Mouse (Mus musculus): ENCODE measurements around the gene Mboat7. TPM values are rescaled to one million over a fixed set of nuclear protein-coding genes. Genes with fewer than 3 reads are reported as not detected.
A peak's percentile ranks its signal among the peaks of the same experiment; 100 is the strongest.
"Not testable (repeated sequence)": the region's sequence is repeated elsewhere in the genome, so short reads cannot be mapped to it uniquely, and the experiment has no call there.

The Mboat7 gene
- polyA plus RNA-seq, 1 experiment, result 103 TPM

GRCm38 (mm10) chr7:3705911-3706310 is 12.6 kb upstream of the Mboat7 start:
- no peak for DNase-seq (ENCODE audit: low read depth)
- no peak for TF ChIP-seq CTCF (IDR thresholded peaks at IDR 0.05; ENCODE audit: borderline replicate concordance, extremely low read depth, insufficient read depth, insufficient read length)

- DNase-seq (ENCODE audit: low read depth), result not testable (repeated sequence)
These were observed 12.1 kb upstream of the Mboat7 start for GRCm38 (mm10) chr7:3705461-3705860.

- TF ChIP-seq POLR2A (IDR thresholded peaks at IDR 0.05; ENCODE audit: borderline replicate concordance, extremely low read depth, insufficient read depth, insufficient read length, poor library complexity, severe bottlenecking) (no peak), CTCF (IDR thresholded peaks at IDR 0.05; ENCODE audit: borderline replicate concordance, extremely low read depth, insufficient read depth, insufficient read length) (no peak)
- DNase-seq (ENCODE audit: low read depth), result no peak
These were observed 11.2 kb upstream of the Mboat7 start for GRCm38 (mm10) chr7:3704475-3704874.

- DNase-seq (ENCODE audit: low read depth), result peak; percentile 99
- TF ChIP-seq POLR2A (IDR thresholded peaks at IDR 0.05; ENCODE audit: borderline replicate concordance, extremely low read depth, insufficient read depth, insufficient read length, poor library complexity, severe bottlenecking) (peak; percentile 77; the same call in 1 of the 2 replicates), CTCF (IDR thresholded peaks at IDR 0.05; ENCODE audit: borderline replicate concordance, extremely low read depth, insufficient read depth, insufficient read length) (peak; percentile 26; the same call in 1 of the 2 replicates)
These were observed 10.6 kb upstream of the Mboat7 start, which contains the start of gene Rps9 for GRCm38 (mm10) chr7:3703879-3704441. TSS of gene Rps9 (plus strand) at chr7:3703993.

- no peak for DNase-seq (ENCODE audit: low read depth)
- no peak for TF ChIP-seq CTCF (IDR thresholded peaks at IDR 0.05; ENCODE audit: borderline replicate concordance, extremely low read depth, insufficient read depth, insufficient read length)
- no peak for TF ChIP-seq POLR2A (IDR thresholded peaks at IDR 0.05; ENCODE audit: borderline replicate concordance, extremely low read depth, insufficient read depth, insufficient read length, poor library complexity, severe bottlenecking)
These were observed 10.0 kb upstream of the Mboat7 start for GRCm38 (mm10) chr7:3703148-3703878.

- TF ChIP-seq CTCF (IDR thresholded peaks at IDR 0.05; ENCODE audit: borderline replicate concordance, extremely low read depth, insufficient read depth, insufficient read length) (no peak), POLR2A (IDR thresholded peaks at IDR 0.05; ENCODE audit: borderline replicate concordance, extremely low read depth, insufficient read depth, insufficient read length, poor library complexity, severe bottlenecking) (no peak)
- no peak for DNase-seq (ENCODE audit: low read depth)
These were observed 5.1 kb upstream of the Mboat7 start for GRCm38 (mm10) chr7:3698471-3698870.

- not testable (repeated sequence) for DNase-seq (ENCODE audit: low read depth)
These were observed 1.6 kb upstream of the Mboat7 start for GRCm38 (mm10) chr7:3694949-3695305.

GRCm38 (mm10) chr7:3694076-3694948 is 989 bp upstream of the Mboat7 start:
- TF ChIP-seq POLR2A (IDR thresholded peaks at IDR 0.05; ENCODE audit: borderline replicate concordance, extremely low read depth, insufficient read depth, insufficient read length, poor library complexity, severe bottlenecking), result no peak
- TF ChIP-seq CTCF (IDR thresholded peaks at IDR 0.05; ENCODE audit: borderline replicate concordance, extremely low read depth, insufficient read depth, insufficient read length), result no peak
- peak; percentile 93 for DNase-seq (ENCODE audit: low read depth)

- TF ChIP-seq POLR2A (IDR thresholded peaks at IDR 0.05; ENCODE audit: borderline replicate concordance, extremely low read depth, insufficient read depth, insufficient read length, poor library complexity, severe bottlenecking) (no peak), CTCF (IDR thresholded peaks at IDR 0.05; ENCODE audit: borderline replicate concordance, extremely low read depth, insufficient read depth, insufficient read length) (no peak)
- no peak for DNase-seq (ENCODE audit: low read depth)
These were observed 419 bp upstream of the Mboat7 start for GRCm38 (mm10) chr7:3693809-3694075.

- no peak for DNase-seq (ENCODE audit: low read depth)
- peak; percentile 26; the same call in 1 of the 2 replicates for TF ChIP-seq POLR2A (IDR thresholded peaks at IDR 0.05; ENCODE audit: borderline replicate concordance, extremely low read depth, insufficient read depth, insufficient read length, poor library complexity, severe bottlenecking)
- TF ChIP-seq CTCF (IDR thresholded peaks at IDR 0.05; ENCODE audit: borderline replicate concordance, extremely low read depth, insufficient read depth, insufficient read length), result no peak
These were observed 839 bp downstream of the Mboat7 start, which contains the start of gene Tsen34 for GRCm38 (mm10) chr7:3692382-3692986. TSS of gene Tsen34 (plus strand) at chr7:3692863.

GRCm38 (mm10) chr7:3691919-3692318 is 1.4 kb downstream of the Mboat7 start:
- no peak for DNase-seq (ENCODE audit: low read depth)
- TF ChIP-seq CTCF (IDR thresholded peaks at IDR 0.05; ENCODE audit: borderline replicate concordance, extremely low read depth, insufficient read depth, insufficient read length) (no peak), POLR2A (IDR thresholded peaks at IDR 0.05; ENCODE audit: borderline replicate concordance, extremely low read depth, insufficient read depth, insufficient read length, poor library complexity, severe bottlenecking) (no peak)

Measured in brain, embryonic 14.5 days (tissue).